Mouse (Mus musculus) heart, embryonic 15.5 days (tissue): ENCODE measurements around the gene A630001G21Rik. TPM values are rescaled to one million over a fixed set of nuclear protein-coding genes. Genes with fewer than 3 reads are reported as not detected.

Experiments used
- ATAC-seq: fragments of 200-750 bp; cut with Nextera tagmentation; replicated peaks from 2 replicates; pipeline ENCODE4 v1.8.0; 2017; ENCODE audit warnings: low read depth, moderate TSS enrichment; ENCODE audit not compliant: insufficient number of reproducible peaks, insufficient read depth, low FRiP score
- H3K27ac ChIP-seq: fragments of 300-500 bp; sonication (generic); 2 replicates; pipeline ENCODE4 v1.5.1; 2015; ENCODE audit warnings: mild to moderate bottlenecking, inconsistent platforms
- H3K27me3 ChIP-seq: fragments of 300-500 bp; sonication (generic); 2 replicates; pipeline ENCODE4 v1.6.1; 2015; ENCODE audit warnings: inconsistent platforms
- H3K36me3 ChIP-seq: fragments of 300-500 bp; sonication (generic); 2 replicates; pipeline ENCODE4 v1.6.1; 2015; ENCODE audit warnings: mild to moderate bottlenecking, inconsistent platforms
- H3K4me1 ChIP-seq: fragments of 300-500 bp; sonication (generic); replicated peaks from 2 replicates; pipeline ENCODE4 v1.6.1; 2015; ENCODE audit warnings: inconsistent platforms
- H3K4me2 ChIP-seq: fragments of 300-500 bp; sonication (generic); 2 replicates; pipeline ENCODE4 v1.6.1; 2015; ENCODE audit warnings: inconsistent platforms, mild to moderate bottlenecking, moderate library complexity
- H3K4me3 ChIP-seq: fragments of 300-500 bp; sonication (generic); 2 replicates; pipeline ENCODE4 v1.5.1; 2015; ENCODE audit warnings: mild to moderate bottlenecking, inconsistent platforms
- H3K9ac ChIP-seq: fragments of 300-500 bp; sonication (generic); 2 replicates; pipeline ENCODE4 v1.6.1; 2015; ENCODE audit warnings: mild to moderate bottlenecking, inconsistent platforms
- H3K9me3 ChIP-seq: fragments of 300-500 bp; sonication (generic); replicated peaks from 2 replicates; pipeline ENCODE4 v1.6.1; 2016; ENCODE audit warnings: inconsistent platforms
- WGBS: fragments of 180-500 bp; shearing (Covaris S2); methylation state at CpG from one replicate; pipeline ENCODE4 v1.1.7; 2015; ENCODE audit warnings: mixed read lengths; 5-methylcytosine and 5-hydroxymethylcytosine counted together
- microRNA-seq: library from miRNA; unstranded; fragments of <30 nt; microRNA quantifications from one replicate; pipeline ENCODE4, GENCODE M21; 2016
- polyA plus RNA-seq: library from polyadenylated mRNA; unstranded; fragments of >200 nt; fragmentation: Nextera tagmentation; extraction: Ambion mirVana; gene quantifications from 2 replicates; pipeline ENCODE4 v1.2.1, GENCODE M21; 2015

A630001G21Rik gene
- polyA plus RNA-seq, 1 experiment from 2014 or later = 1.1 TPM

DNA sequence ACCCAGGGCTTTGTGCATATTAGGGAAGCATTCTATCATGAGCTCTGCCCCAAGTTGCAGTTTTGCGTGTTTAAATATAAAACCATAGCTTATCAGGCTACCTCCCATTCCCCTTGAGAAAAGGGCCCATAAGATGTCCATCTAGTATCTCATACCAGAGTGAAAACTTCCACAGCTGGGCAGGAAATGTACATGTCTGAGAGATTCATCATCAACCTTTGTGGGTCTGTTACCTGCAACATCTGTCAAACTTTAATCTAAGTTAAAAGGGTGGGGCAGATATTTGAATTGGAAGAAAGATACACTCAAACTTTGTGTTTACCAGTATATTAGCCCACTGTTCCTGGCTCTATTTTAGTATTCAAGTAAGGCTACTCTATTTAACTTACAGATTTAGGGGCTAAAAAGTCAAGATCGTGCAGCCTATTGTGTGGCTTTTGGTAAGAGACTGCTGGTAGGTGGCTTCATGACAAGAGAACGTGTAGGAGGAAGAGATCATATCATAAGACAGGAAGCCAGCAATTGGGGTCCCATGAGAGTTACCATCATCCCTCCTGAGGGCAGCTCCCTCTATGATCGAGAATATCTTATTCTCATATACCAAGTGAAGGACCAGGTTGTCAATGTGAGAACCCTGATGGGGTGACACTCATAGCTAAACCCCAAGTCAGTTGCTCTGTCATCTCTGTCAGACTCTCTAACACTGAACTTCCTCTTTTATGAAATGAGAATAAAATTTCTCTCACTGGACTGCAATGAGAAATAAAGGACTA is 80.5 kb downstream of the A630001G21Rik start:
- H3K9me3 ChIP-seq = no peaks in the 10 kb centered on the region
- H3K4me3 ChIP-seq = no peak overlapping the region
- ATAC-seq = no peak
- no peaks in the 10 kb centered on the region for H3K36me3 ChIP-seq
- WGBS = 68% methylated on average over 4 of the region's 4 CpGs
- no peak overlapping the region for H3K27ac ChIP-seq
- H3K27me3 ChIP-seq = no peaks in the 10 kb centered on the region
- H3K9ac ChIP-seq = no peak overlapping the region
- 0 out of 2 replicates have a peak, but pooled peaks cover 3% of the 10 kb centered on the region for H3K4me1 ChIP-seq
- H3K4me2 ChIP-seq = no peak overlapping the region

DNA sequence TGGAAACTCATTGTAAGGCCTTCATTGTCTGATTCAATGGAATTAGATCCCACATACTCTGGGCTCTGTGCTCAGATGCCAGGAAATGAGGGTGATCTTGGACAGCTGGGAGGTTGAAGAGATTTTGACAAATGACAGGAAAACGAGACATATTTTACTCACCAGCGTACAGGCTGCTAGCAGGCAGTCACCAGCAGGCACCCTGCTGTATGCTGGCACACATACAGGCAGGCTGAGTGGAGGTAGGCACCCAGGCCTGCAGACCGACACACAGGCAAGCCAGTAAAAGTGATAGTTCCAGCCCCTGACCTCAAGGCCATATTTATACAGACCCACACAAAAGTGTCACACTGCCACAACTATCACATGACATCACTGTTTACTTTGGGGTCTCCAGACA is 82.8 kb downstream of the A630001G21Rik start:
- WGBS = 62% methylated on average over 3 of the region's 3 CpGs
- Histone ChIP-seq H3K4me1 (no peaks in the 10 kb centered on the region), H3K27me3 (no peaks in the 10 kb centered on the region), H3K4me3 (no peak overlapping the region), H3K36me3 (no peaks in the 10 kb centered on the region), H3K9ac (no peak overlapping the region), H3K9me3 (no peaks in the 10 kb centered on the region), H3K4me2 (no peak overlapping the region), H3K27ac (no peak overlapping the region)
- ATAC-seq = no peak

DNA sequence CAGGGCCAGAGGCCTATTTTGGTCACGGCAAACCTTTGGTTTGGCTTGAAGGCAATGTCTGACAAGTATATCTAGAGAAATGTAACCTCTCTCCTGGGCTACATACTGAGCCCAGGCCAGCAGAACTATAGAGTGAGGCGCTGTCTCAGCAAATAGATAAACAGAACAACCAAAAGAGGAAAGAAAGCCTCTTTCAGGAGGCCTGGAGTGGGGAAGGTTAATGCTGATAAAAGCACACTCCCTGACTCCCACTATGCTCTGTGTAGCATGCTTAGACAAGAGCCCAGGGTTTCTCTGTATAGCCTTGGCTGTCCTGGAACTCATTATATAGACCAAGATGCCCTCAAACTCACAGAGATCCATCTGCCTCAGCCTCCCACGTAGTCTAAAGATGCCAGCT is 85.2 kb downstream of the A630001G21Rik start:
- peak overlapping the region; percentile 53; the same call in 1 of the 2 replicates for H3K27ac ChIP-seq
- no peak overlapping the region for H3K4me2 ChIP-seq
- H3K36me3 ChIP-seq = no peaks in the 10 kb centered on the region
- no peak overlapping the region for H3K4me3 ChIP-seq
- no peak for ATAC-seq
- no peak overlapping the region for H3K9ac ChIP-seq
- no peaks in the 10 kb centered on the region for H3K27me3 ChIP-seq
- WGBS = 51% methylated on average over 3 of the region's 3 CpGs
- no peaks in the 10 kb centered on the region for H3K9me3 ChIP-seq
- H3K4me1 ChIP-seq = 0 out of 2 replicates have a peak, but pooled peaks cover 1% of the 10 kb centered on the region

DNA sequence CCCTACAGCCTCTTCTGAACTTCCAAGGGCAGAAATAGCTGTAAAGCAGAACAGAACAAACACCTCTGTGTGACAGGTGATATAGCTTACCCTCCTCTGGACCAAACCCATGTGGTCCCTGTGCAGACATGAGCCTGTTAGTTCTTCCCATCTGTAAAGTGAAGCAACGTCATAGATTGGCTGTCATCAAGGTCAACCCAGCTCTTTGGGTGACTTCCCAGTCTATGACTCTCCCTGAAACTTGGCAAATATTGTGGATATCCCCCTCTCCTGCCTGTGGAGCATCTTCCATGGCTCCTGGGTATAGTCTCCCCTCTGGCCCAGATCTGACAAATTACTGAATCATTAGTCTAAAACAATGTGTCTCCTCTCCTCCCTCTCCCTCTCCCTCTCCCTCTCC is 86.2 kb downstream of the A630001G21Rik start:
- no peak overlapping the region for H3K4me3 ChIP-seq
- H3K9ac ChIP-seq = no peak overlapping the region
- WGBS = 71% methylated on average over 1 of the region's 1 CpGs
- H3K36me3 ChIP-seq = no peaks in the 10 kb centered on the region
- H3K27ac ChIP-seq = no peak overlapping the region
- no peak for ATAC-seq
- H3K4me2 ChIP-seq = no peak overlapping the region
- no peaks in the 10 kb centered on the region for H3K27me3 ChIP-seq
- no peaks in the 10 kb centered on the region for H3K9me3 ChIP-seq
- H3K4me1 ChIP-seq = 0 out of 2 replicates have a peak, but pooled peaks cover 5% of the 10 kb centered on the region

DNA sequence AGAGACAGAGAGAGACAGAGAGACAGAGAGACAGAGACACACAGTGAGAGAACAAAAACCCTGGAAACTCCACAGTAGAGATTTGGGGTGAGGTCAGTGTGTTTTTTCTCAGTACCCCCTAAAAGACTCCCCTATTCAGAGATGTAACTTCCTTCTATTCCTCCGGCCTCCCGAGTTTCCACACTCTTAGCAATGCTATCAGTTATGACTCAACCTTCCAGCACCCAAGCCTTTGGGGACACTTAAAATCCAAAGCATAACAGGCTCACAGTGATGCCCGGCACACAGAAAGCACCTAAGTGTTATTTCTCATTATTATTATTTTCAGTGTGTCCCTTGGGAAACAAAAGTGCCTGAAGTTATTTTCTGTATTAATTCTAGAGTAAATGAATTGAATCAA is 87.9 kb downstream of the A630001G21Rik start:
- Histone ChIP-seq H3K4me1 (0 out of 2 replicates have a peak, but pooled peaks cover 7% of the 10 kb centered on the region), H3K4me2 (no peak overlapping the region), H3K36me3 (no peaks in the 10 kb centered on the region), H3K4me3 (no peak overlapping the region), H3K9me3 (no peaks in the 10 kb centered on the region), H3K9ac (no peak overlapping the region), H3K27me3 (no peaks in the 10 kb centered on the region), H3K27ac (no peak overlapping the region)
- 52% methylated on average over 3 of the region's 3 CpGs for WGBS
- no peak for ATAC-seq

DNA sequence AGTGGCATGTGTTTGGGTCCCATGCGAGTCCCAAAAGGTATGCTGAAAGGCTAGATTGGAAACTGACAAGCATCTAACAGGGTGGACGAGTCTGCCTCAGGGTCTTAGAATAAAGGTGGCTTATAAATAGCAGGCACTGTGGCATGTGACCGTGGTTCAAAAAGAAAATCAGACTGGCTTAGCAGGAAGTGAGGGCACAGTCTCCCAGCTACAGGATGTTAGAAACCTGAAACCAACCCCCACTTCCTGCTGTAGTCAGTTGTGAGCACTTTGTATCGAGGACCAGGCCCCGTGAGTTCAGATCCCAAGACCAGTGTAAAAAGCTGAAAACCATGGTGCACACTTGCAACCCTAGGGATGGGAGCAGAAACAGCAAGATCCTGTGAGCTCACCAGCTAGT is 91.1 kb downstream of the A630001G21Rik start:
- Histone ChIP-seq H3K36me3 (no peaks in the 10 kb centered on the region), H3K9me3 (no peaks in the 10 kb centered on the region), H3K4me2 (no peak overlapping the region), H3K27ac (no peak overlapping the region), H3K27me3 (no peaks in the 10 kb centered on the region), H3K4me1 (0 out of 2 replicates have a peak, but pooled peaks cover 7% of the 10 kb centered on the region), H3K4me3 (no peak overlapping the region), H3K9ac (no peak overlapping the region)
- no peak for ATAC-seq
- WGBS = 45% methylated on average over 5 of the region's 5 CpGs

DNA sequence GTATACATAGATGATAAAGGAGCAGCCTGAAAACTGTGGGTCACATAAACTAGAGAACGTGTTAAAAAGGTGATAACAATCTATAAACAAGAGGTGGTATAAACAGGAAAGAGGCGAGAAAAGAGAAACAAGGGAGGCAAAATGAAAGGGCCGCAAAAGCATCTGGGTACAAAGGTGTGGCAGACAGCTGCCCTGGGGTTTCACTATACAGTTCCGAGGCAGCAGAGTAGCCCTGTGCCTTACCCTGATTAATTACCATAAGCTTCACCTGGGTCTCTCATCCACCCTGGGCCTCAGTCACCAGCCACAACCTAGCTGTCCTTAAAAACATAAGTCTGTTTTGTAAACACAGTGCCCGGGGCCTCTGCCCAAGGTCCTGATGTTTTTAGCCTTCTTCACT is 91.8 kb downstream of the A630001G21Rik start:
- no peaks in the 10 kb centered on the region for H3K27me3 ChIP-seq
- H3K9ac ChIP-seq = no peak overlapping the region
- H3K9me3 ChIP-seq = no peaks in the 10 kb centered on the region
- H3K36me3 ChIP-seq = no peaks in the 10 kb centered on the region
- WGBS = 63% methylated on average over 5 of the region's 5 CpGs
- ATAC-seq = no peak
- H3K4me1 ChIP-seq = 0 out of 2 replicates have a peak, but pooled peaks cover 7% of the 10 kb centered on the region
- no peak overlapping the region for H3K4me3 ChIP-seq
- no peak overlapping the region for H3K27ac ChIP-seq
- no peak overlapping the region for H3K4me2 ChIP-seq

DNA sequence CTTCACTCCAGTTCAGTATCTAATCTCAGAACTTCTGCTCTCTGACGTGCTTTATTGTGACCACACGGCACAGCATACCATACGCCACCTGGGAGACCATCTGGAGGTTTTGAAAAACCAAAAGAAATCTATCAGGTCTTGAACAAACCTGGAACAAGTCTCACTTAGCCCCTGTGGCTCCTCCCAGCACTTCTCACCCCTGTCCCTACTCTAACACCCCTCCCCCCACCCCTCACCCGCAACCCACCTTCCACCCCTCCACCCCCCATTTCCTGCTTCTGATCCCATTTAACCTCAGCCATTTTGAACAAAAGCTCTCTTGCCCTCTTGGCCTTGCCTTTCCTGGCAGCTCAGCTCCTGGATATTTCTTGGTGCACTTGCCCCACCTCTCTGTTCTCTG is 98.2 kb downstream of the A630001G21Rik start:
- H3K36me3 ChIP-seq = no peaks in the 10 kb centered on the region

More for the DNA sequence above, 98.2 kb downstream of the A630001G21Rik start:
- Histone ChIP-seq H3K9me3 (no peaks in the 10 kb centered on the region), H3K4me3 (no peak overlapping the region), H3K27me3 (no peaks in the 10 kb centered on the region), H3K9ac (no peak overlapping the region), H3K4me1 (no peaks in the 10 kb centered on the region), H3K4me2 (no peak overlapping the region), H3K27ac (no peak overlapping the region)
- WGBS = 52% methylated on average over 4 of the region's 4 CpGs
- 0 out of 2 replicates have a peak, but pooled peaks have one; percentile 27 for ATAC-seq

Small RNA genes within 50 kb of the gene (microRNA-seq; reads per million reads assigned to microRNA genes)
- gene Gm25472 (not detected), gene Mir8096 (not detected)

Other genes starting within 250 kb of the A630001G21Rik start
- gene G530012D18Rik, start 203.0 kb downstream of the A630001G21Rik start, polyA plus RNA-seq = 0.38 TPM in 1 of 2 replicates, not detected in the other
- gene Sp110, start 179.8 kb downstream of the A630001G21Rik start, polyA plus RNA-seq = 3.1 and 7.8 TPM in 2 replicates
- gene Sp140, start 178.3 kb downstream of the A630001G21Rik start, polyA plus RNA-seq = 1.5 and 2.2 TPM in 2 replicates
- gene Sp100, start 128.7 kb downstream of the A630001G21Rik start, polyA plus RNA-seq = 3.3 and 4.8 TPM in 2 replicates
- gene Cab39, start 14.8 kb upstream of the A630001G21Rik start, polyA plus RNA-seq = 21.9 and 25.2 TPM in 2 replicates
- 181 and 231 TPM in 2 replicates for gene Itm2c, start 115.6 kb upstream of the A630001G21Rik start, polyA plus RNA-seq
- gene 4933407L21Rik, start 149.8 kb upstream of the A630001G21Rik start, polyA plus RNA-seq = 0.04 and 0.18 TPM in 2 replicates
- gene Gpr55, start 182.4 kb upstream of the A630001G21Rik start, polyA plus RNA-seq = 0.06 and 0.08 TPM in 2 replicates
- not detected in 2 replicates for gene Spata3, start 238.2 kb upstream of the A630001G21Rik start, polyA plus RNA-seq